Mouse (Mus musculus): ENCODE results near the gene Tet3. TPM values are rescaled to one million over a fixed set of nuclear protein-coding genes. Genes with fewer than 3 reads are reported as not detected.
A peak's percentile ranks its signal among the peaks of the same experiment; 100 is the strongest.

The Tet3 gene
- total and polyA plus RNA-seq, 2 experiments from 2014 or later: 27.7 to 49.4 TPM

- H3K36me3 ChIP-seq (ENCODE audit: insufficient read depth): peaks cover 14% of the 10 kb centered on the region; the same call in 1 of the 2 replicates
- DNase-seq (no peak), ATAC-seq (no peak)
- peak overlapping the region; percentile 65 for H3K4me2 ChIP-seq (ENCODE audit: low read depth)
- H3K27ac ChIP-seq (ENCODE audit: low read depth, low read length): peak overlapping the region; percentile 90
- peak overlapping the region; percentile 74 for H3K9ac ChIP-seq
- WGBS: 14% methylated on average over 3 of the region's 3 CpGs
- H3K9me3 ChIP-seq (ENCODE audit: low read length): no peaks in the 10 kb centered on the region
- H3K4me3 ChIP-seq (ENCODE audit: low read depth, low read length): peak overlapping the region; percentile 53
- H3K4me1 ChIP-seq (ENCODE audit: insufficient read depth): peaks cover 47% of the 10 kb centered on the region
- no peak for TF ChIP-seq CTCF (IDR thresholded peaks at IDR 0.05; ENCODE audit: low read depth)
- no peaks in the 10 kb centered on the region for H3K27me3 ChIP-seq (ENCODE audit: insufficient read depth, low read length)
Observed at GRCm38 (mm10) chr6:83440197-83440509, 18.7 kb downstream of the Tet3 start.

DNA sequence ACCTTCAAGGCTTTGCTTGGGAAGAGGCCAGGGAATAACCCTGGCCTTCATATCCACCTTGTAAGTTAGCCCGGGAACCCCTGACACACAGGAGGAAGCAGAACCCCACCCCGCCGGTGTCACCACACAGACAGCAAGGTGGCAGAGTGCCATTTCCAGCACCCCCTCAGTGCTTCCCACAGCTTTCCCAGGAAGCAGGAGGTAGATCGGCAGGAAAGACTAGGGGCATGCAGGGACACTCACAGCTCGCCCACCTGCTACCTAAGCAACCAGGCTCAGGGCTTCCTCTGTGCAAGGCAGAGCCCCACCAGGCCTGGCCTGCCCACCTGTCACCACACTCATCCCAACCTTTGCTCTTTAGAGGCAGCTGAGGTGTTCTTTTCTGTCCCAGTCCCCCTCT lies 19.1 kb downstream of the Tet3 start:
- no peaks in the 10 kb centered on the region for H3K27me3 ChIP-seq (ENCODE audit: insufficient read depth, low read length)
- ATAC-seq: no peak
- H3K9ac ChIP-seq: peak overlapping the region; percentile 74
- DNase-seq: no peak
- peak overlapping the region; percentile 90 for H3K27ac ChIP-seq (ENCODE audit: low read depth, low read length)
- peak overlapping the region; percentile 65 for H3K4me2 ChIP-seq (ENCODE audit: low read depth)
- H3K9me3 ChIP-seq (ENCODE audit: low read length): no peaks in the 10 kb centered on the region
- TF ChIP-seq CTCF (IDR thresholded peaks at IDR 0.05; ENCODE audit: low read depth): no peak
- peak overlapping the region; percentile 53 for H3K4me3 ChIP-seq (ENCODE audit: low read depth, low read length)
- peaks cover 47% of the 10 kb centered on the region for H3K4me1 ChIP-seq (ENCODE audit: insufficient read depth)
- 37% methylated on average over 5 of the region's 5 CpGs for WGBS
- H3K36me3 ChIP-seq (ENCODE audit: insufficient read depth): peaks cover 17% of the 10 kb centered on the region; the same call in 1 of the 2 replicates

GRCm38 (mm10) chr6:83439119-83439767 lies 19.6 kb downstream of the Tet3 start:
- TF ChIP-seq CTCF (IDR thresholded peaks at IDR 0.05; ENCODE audit: low read depth): no peak
- no peak for DNase-seq
- no peaks in the 10 kb centered on the region for H3K27me3 ChIP-seq (ENCODE audit: insufficient read depth, low read length)

DNA sequence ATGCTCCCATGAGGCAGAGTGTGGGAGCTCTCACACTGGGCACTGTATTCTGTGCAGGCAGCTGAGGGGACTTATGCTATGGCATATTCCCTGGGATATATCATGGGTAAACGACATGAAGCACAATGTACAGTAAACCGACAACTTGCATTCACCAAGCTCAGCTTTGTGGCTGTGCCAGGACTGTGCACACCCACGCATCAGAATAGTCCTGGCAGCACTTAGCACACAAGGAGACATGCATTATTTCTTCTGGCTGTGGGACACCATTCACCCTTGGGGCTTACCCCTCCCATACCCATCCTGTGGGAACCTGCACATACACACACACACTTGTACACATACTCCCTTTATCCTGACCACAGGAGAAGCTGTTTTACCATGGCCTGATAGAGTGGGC lies 20.3 kb downstream of the Tet3 start:
- H3K4me1 ChIP-seq (ENCODE audit: insufficient read depth): peaks cover 43% of the 10 kb centered on the region
- WGBS: 38% methylated on average over 3 of the region's 3 CpGs
- H3K27me3 ChIP-seq (ENCODE audit: insufficient read depth, low read length): no peaks in the 10 kb centered on the region
- no peak for TF ChIP-seq CTCF (IDR thresholded peaks at IDR 0.05; ENCODE audit: low read depth)
- H3K27ac ChIP-seq (ENCODE audit: low read depth, low read length): 0 out of 2 replicates have a peak overlapping the region, but pooled peaks have one; percentile 15
- H3K9ac ChIP-seq: peak overlapping the region; percentile 74; the same call in 1 of the 2 replicates
- no peak overlapping the region for H3K4me3 ChIP-seq (ENCODE audit: low read depth, low read length)
- DNase-seq: no peak
- H3K36me3 ChIP-seq (ENCODE audit: insufficient read depth): peaks cover 19% of the 10 kb centered on the region; the same call in 1 of the 2 replicates
- no peaks in the 10 kb centered on the region for H3K9me3 ChIP-seq (ENCODE audit: low read length)
- ATAC-seq: no peak
- H3K4me2 ChIP-seq (ENCODE audit: low read depth): peak overlapping the region; percentile 65

More at GRCm38 (mm10) chr6:83439119-83439767, 19.6 kb downstream of the Tet3 start:
- WGBS: 60% methylated on average over 13 of the region's 13 CpGs
- Histone ChIP-seq H3K36me3 (ENCODE audit: insufficient read depth) (peaks cover 19% of the 10 kb centered on the region; the same call in 1 of the 2 replicates), H3K4me2 (ENCODE audit: low read depth) (peak overlapping the region; percentile 65), H3K9me3 (ENCODE audit: low read length) (no peaks in the 10 kb centered on the region), H3K4me3 (ENCODE audit: low read depth, low read length) (peak overlapping the region; percentile 53), H3K27ac (ENCODE audit: low read depth, low read length) (peak overlapping the region; percentile 90; the same call in 1 of the 2 replicates), H3K4me1 (ENCODE audit: insufficient read depth) (peaks cover 47% of the 10 kb centered on the region), H3K9ac (peak overlapping the region; percentile 74)
- no peak for ATAC-seq

GRCm38 (mm10) chr6:83437802-83438201 lies 21.1 kb downstream of the Tet3 start:
- DNase-seq (no peak), ATAC-seq (no peak)
- 18% methylated on average over 3 of the region's 3 CpGs for WGBS
- H3K27me3 ChIP-seq (ENCODE audit: insufficient read depth, low read length): no peaks in the 10 kb centered on the region
- H3K4me3 ChIP-seq (ENCODE audit: low read depth, low read length): no peak overlapping the region
- no peak overlapping the region for H3K27ac ChIP-seq (ENCODE audit: low read depth, low read length)
- no peak overlapping the region for H3K9ac ChIP-seq
- no peaks in the 10 kb centered on the region for H3K9me3 ChIP-seq (ENCODE audit: low read length)
- peaks cover 22% of the 10 kb centered on the region; the same call in 1 of the 2 replicates for H3K36me3 ChIP-seq (ENCODE audit: insufficient read depth)
- H3K4me1 ChIP-seq (ENCODE audit: insufficient read depth): peaks cover 42% of the 10 kb centered on the region
- H3K4me2 ChIP-seq (ENCODE audit: low read depth): peak overlapping the region; percentile 65
- TF ChIP-seq CTCF (IDR thresholded peaks at IDR 0.05; ENCODE audit: low read depth): no peak

DNA sequence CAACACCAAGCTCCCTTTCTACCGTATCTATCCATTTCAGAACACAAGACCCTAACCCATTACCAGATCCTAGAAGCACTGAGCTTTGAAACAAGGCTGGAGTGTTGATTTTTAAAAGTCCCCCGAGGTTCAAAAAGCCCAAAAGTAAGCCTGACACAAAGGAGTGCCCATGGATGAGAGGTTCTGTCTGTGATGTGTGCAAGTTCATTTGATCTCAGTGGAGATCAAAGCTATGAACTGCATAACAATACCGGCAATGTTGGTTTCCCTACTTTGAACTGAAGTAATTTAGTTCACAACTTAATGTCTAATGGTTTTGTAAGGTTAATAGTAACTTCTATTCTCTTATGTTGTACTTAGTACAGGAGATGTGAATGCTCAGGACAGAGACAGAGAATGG lies 21.7 kb downstream of the Tet3 start:
- DNase-seq (no peak), ATAC-seq (no peak)
- no peak for TF ChIP-seq CTCF (IDR thresholded peaks at IDR 0.05; ENCODE audit: low read depth)
- Histone ChIP-seq H3K36me3 (ENCODE audit: insufficient read depth) (peaks cover 27% of the 10 kb centered on the region; the same call in 1 of the 2 replicates), H3K4me3 (ENCODE audit: low read depth, low read length) (no peak overlapping the region), H3K27ac (ENCODE audit: low read depth, low read length) (no peak overlapping the region), H3K9ac (no peak overlapping the region), H3K4me2 (ENCODE audit: low read depth) (no peak overlapping the region), H3K4me1 (ENCODE audit: insufficient read depth) (peaks cover 37% of the 10 kb centered on the region), H3K27me3 (ENCODE audit: insufficient read depth, low read length) (no peaks in the 10 kb centered on the region), H3K9me3 (ENCODE audit: low read length) (no peaks in the 10 kb centered on the region)
- 73% methylated on average over 3 of the region's 3 CpGs for WGBS

DNA sequence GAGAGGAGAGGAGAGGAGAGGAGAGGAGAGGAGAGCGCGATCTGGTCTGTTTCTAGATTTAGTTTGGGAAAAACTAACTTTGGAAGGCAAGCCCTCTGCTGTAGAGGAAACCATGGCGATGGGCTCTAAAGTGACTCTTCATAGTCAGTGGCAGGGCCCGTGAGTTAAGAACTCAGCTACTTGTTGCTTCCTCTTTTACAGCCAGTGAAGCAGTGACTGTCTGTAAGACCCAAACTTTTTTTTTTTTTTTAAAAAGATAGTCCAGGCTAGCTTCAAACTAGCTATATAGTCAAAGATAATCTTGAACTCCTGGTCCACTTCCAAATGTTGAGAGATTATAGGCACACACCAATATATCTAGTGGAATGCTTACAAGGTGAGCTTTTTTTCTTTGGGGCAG lies 22.3 kb downstream of the Tet3 start:
- no peak overlapping the region for H3K4me2 ChIP-seq (ENCODE audit: low read depth)
- H3K9me3 ChIP-seq (ENCODE audit: low read length): no peaks in the 10 kb centered on the region
- no peak for ATAC-seq
- H3K4me3 ChIP-seq (ENCODE audit: low read depth, low read length): no peak overlapping the region
- peaks cover 27% of the 10 kb centered on the region; the same call in 1 of the 2 replicates for H3K36me3 ChIP-seq (ENCODE audit: insufficient read depth)
- peaks cover 31% of the 10 kb centered on the region for H3K4me1 ChIP-seq (ENCODE audit: insufficient read depth)
- no peak for DNase-seq
- H3K27me3 ChIP-seq (ENCODE audit: insufficient read depth, low read length): no peaks in the 10 kb centered on the region
- H3K9ac ChIP-seq: no peak overlapping the region
- TF ChIP-seq CTCF (IDR thresholded peaks at IDR 0.05; ENCODE audit: low read depth): no peak
- 62% methylated on average over 4 of the region's 4 CpGs for WGBS
- H3K27ac ChIP-seq (ENCODE audit: low read depth, low read length): no peak overlapping the region

All from forebrain, postnatal 0 days (tissue).